Mouse (Mus musculus): ENCODE measurements at regions not wholly inside any gene's neighbourhood (a gene's known extent, or its start where the extent isn't known, plus 50 kb on each side); places are given as distances from the start of the nearest gene placed in this dataset.

DNA sequence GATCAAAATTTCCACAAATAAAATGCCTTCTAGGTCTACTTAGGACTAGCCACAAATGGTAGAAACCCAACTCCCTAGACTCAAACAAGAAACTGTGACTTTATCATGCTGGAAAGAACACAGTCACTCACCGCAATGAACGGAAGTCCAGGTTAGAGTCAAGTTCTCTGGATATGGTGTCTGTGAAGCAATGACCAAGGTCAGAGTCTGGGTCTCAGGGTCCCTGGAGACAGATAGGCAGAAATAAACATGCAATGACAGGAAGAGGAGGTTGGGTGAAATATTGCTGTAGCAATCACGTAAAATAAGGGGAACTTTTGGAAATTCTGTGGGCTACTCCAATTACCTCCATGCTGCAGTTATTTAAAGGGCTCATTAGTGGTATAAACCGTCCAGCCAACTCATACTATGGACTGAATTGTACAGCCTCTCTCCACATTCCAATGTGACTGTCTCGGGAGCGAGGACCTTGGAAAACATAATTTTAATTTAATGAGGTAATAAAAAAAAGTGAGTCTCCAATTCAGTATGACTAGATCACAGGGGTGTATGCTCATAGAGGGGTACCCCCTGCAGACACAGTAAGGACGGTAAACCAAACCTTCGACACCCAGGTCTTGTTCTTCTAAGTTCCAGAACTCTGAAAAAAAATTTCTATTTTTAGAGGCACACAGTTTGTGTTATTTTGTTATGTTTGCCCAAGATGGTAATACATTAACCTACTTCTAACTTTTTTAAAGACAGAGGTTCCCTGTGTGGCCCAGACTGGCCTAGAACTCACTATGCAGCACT lies 83.5 kb downstream of the Snx18 start:
- TF ChIP-seq POLR2A (IDR thresholded peaks at IDR 0.05; ENCODE audit: insufficient read depth, low read depth, low read length) (no peak), CTCF (IDR thresholded peaks at IDR 0.05; ENCODE audit: insufficient read depth, low read depth, low read length) (no peak)
